8 mouse cellular contexts compared by ENCODE assay signal in the genomic region with DNA sequence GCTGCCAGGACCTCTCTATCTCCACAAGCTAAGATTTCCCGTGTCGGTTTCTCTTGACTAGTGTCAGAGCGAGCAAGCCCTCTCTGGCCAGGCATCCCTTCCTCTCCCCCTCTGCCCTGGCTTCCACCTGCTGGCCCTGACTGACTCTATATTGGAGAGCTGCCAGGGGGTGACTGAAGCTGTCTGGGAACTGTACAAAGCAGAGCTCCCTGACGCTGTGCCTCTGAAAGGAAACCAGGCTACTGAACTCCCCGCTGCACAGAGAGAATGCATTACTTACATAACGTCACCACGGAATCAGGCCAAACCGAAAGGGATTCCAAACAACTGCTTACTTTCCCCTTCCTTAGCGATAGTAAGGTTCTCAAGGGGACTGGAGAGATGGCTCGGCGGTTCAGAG.
DNase-seq lines count a peak whose midpoint lies in the region; ATAC-seq lines count a peak whose summit lies in the region.

No protein-coding gene starts in this region.

- 0 out of 2 replicates have a peak, but pooled peaks cover 5% of the 10 kb centered on the region for H3K36me3 ChIP-seq in embryonic facial prominence, embryonic 13.5 days
- H3K36me3 ChIP-seq in embryonic facial prominence, embryonic 10.5 days (replicated peaks) = peaks cover 6% of the 10 kb centered on the region; the same call in 1 of the 2 replicates
- peaks cover 17% of the 10 kb centered on the region for H3K36me3 ChIP-seq in midbrain, embryonic 10.5 days

- peaks cover 4% of the 10 kb centered on the region; the same call in 1 of the 2 replicates for H3K4me1 ChIP-seq in embryonic facial prominence, embryonic 13.5 days
- H3K4me1 ChIP-seq in embryonic facial prominence, embryonic 10.5 days = 0 out of 2 replicates have a peak, but pooled peaks cover 4% of the 10 kb centered on the region
- peaks cover 14% of the 10 kb centered on the region for H3K4me1 ChIP-seq in midbrain, embryonic 10.5 days

- no peak overlapping the region for H3K4me2 ChIP-seq in embryonic facial prominence, embryonic 13.5 days

- H3K27ac ChIP-seq in embryonic facial prominence, embryonic 13.5 days = 0 out of 2 replicates have a peak overlapping the region, but pooled peaks have one; percentile 1
- H3K27ac ChIP-seq in embryonic facial prominence, embryonic 10.5 days (replicated peaks) = no peak overlapping the region
- peak overlapping the region; percentile 42; the same call in 1 of the 2 replicates for H3K27ac ChIP-seq in midbrain, embryonic 10.5 days (replicated peaks)

- H3K9me3 ChIP-seq in embryonic facial prominence, embryonic 13.5 days = peaks cover 11% of the 10 kb centered on the region
- peaks cover 13% of the 10 kb centered on the region for H3K9me3 ChIP-seq in embryonic facial prominence, embryonic 10.5 days
- H3K9me3 ChIP-seq in midbrain, embryonic 10.5 days (replicated peaks) = peaks cover 5% of the 10 kb centered on the region

- H3K9ac ChIP-seq in embryonic facial prominence, embryonic 13.5 days = no peak overlapping the region

- DNase-seq in embryonic facial prominence, embryonic 10.5 days (ENCODE audit: low spot score) = no peak
- peak; percentile 52 for DNase-seq in brain, embryonic 18.5 days (ENCODE audit: low read depth, low spot score)
- peak; percentile 56 for DNase-seq in frontal cortex, postnatal 10 days (ENCODE audit: low spot score in 2 of 2)
- DNase-seq in kidney, postnatal 36 days = peak; percentile 62 to 68
- no peak for DNase-seq in midbrain, embryonic 10.5 days (ENCODE audit: low spot score)
- peak; percentile 49 for DNase-seq in telencephalon, adult 2 months (ENCODE audit: low read depth, low spot score)

- 65% methylated on average over 11 of the region's 11 CpGs for WGBS in embryonic facial prominence, embryonic 13.5 days
- WGBS in embryonic facial prominence, embryonic 10.5 days = 88% methylated on average over 11 of the region's 11 CpGs
- WGBS in midbrain, embryonic 10.5 days = 79% methylated on average over 11 of the region's 11 CpGs

- no peaks in the 10 kb centered on the region for H3K27me3 ChIP-seq in embryonic facial prominence, embryonic 13.5 days
- H3K27me3 ChIP-seq in embryonic facial prominence, embryonic 10.5 days (replicated peaks; ENCODE audit: low read depth, poor library complexity, severe bottlenecking) = no peaks in the 10 kb centered on the region
- H3K27me3 ChIP-seq in midbrain, embryonic 10.5 days (ENCODE audit: low read depth, poor library complexity, severe bottlenecking) = no peaks in the 10 kb centered on the region

- no peak for ATAC-seq in embryonic facial prominence, embryonic 13.5 days (ENCODE audit: insufficient number of reproducible peaks, insufficient read depth, low FRiP score, low TSS enrichment, low read depth)
- peak; percentile 87 to 89 for ATAC-seq in hematopoietic stem cell, adult 5-6 weeks (replicated peaks in 1 of 2; ENCODE audit: insufficient read depth in 1 of 2, low FRiP score in 2 of 2, low TSS enrichment in 1 of 2, low read depth in 1 of 2, poor library complexity in 2 of 2, severe bottlenecking in 2 of 2)

- H3K4me3 ChIP-seq in embryonic facial prominence, embryonic 13.5 days = no peak overlapping the region
- no peak overlapping the region for H3K4me3 ChIP-seq in embryonic facial prominence, embryonic 10.5 days
- H3K4me3 ChIP-seq in midbrain, embryonic 10.5 days = no peak overlapping the region

Comparison
In these comparisons a context has a peak if more than half of its experiments do, and no peak if none do; other contexts are left out.
1. DNase-seq: peak in brain, embryonic 18.5 days (single experiment), frontal cortex, postnatal 10 days (2 of 2), kidney, postnatal 36 days (2 of 2) and telencephalon, adult 2 months (single experiment); none in embryonic facial prominence, embryonic 10.5 days (single experiment) and midbrain, embryonic 10.5 days (single experiment).